Comparison of ENCODE assay signal across 16 mouse cellular contexts in genomic region chr8:60241366-60241765, GRCm38 (mm10).
"Had no signal": no experiment of that assay in that cellular context is flagged by ENCODE, and none has a peak within 500 bp of the region (broad histone marks: within the 10 kb centered on the region; RNA-seq: fewer than 3 reads in every experiment).

No protein-coding gene starts in this region.

- ATAC-seq: hindbrain, postnatal 0 days; intestine, embryonic 16.5 days; liver, embryonic 12.5 days had no signal

- DNase-seq: gastrocnemius, postnatal 14 days; gastrocnemius, postnatal 36 days; heart, adult 18-20 months; heart, postnatal 14 days; heart, postnatal 36 days; kidney, adult 11 months; kidney, adult 2 months; kidney, adult 9 months; kidney, postnatal 14 days; kidney, postnatal 36 days; layer of hippocampus, adult 9-11 months; layer of hippocampus, postnatal 36 days; left cerebral cortex, postnatal 4 days had no signal
